Mouse (Mus musculus) stomach, postnatal 0 days (tissue): ENCODE measurements around the gene Oxsr1. TPM values are rescaled to one million over a fixed set of nuclear protein-coding genes. Genes with fewer than 3 reads are reported as not detected.
A peak's percentile ranks its signal among the peaks of the same experiment; 100 is the strongest.
"Not testable (repeated sequence)": the region's sequence is repeated elsewhere in the genome, so short reads cannot be mapped to it uniquely, and the experiment has no call there.

Experiments
- ATAC-seq: fragments of 200-750 bp; cut with Nextera tagmentation; 2 replicates; pipeline ENCODE4 v1.8.0; 2017; ENCODE audit not compliant: low FRiP score, low TSS enrichment
- DNase-seq: peaks from one replicate; pipeline ENCODE4 v3.0.0-alpha.2; 2016; ENCODE audit warnings: low spot score
- H3K27ac ChIP-seq: fragments of 300-500 bp; sonication (generic); replicated peaks from 2 replicates; pipeline ENCODE4 v1.5.1; 2014; ENCODE audit warnings: mild to moderate bottlenecking, control low read depth
- H3K27me3 ChIP-seq: fragments of 300-500 bp; sonication (generic); 2 replicates; pipeline ENCODE4 v1.6.1; 2014; ENCODE audit warnings: low read length; ENCODE audit not compliant: control insufficient read depth, insufficient read depth
- H3K36me3 ChIP-seq: fragments of 300-500 bp; sonication (generic); 2 replicates; pipeline ENCODE4 v1.6.1; 2014; ENCODE audit warnings: low read length, mixed read lengths; ENCODE audit not compliant: control insufficient read depth, insufficient read depth
- H3K4me1 ChIP-seq: fragments of 300-500 bp; sonication (generic); replicated peaks from 2 replicates; pipeline ENCODE4 v1.6.1; 2014; ENCODE audit warnings: antibody characterized with exemption; ENCODE audit not compliant: control insufficient read depth, insufficient read depth
- H3K4me2 ChIP-seq: fragments of 300-500 bp; sonication (generic); replicated peaks from 2 replicates; pipeline ENCODE4 v1.6.1; 2014; ENCODE audit warnings: low read depth, mild to moderate bottlenecking, control low read depth, moderate library complexity
- H3K4me3 ChIP-seq: fragments of 300-500 bp; sonication (generic); 2 replicates; pipeline ENCODE4 v1.5.1; 2014; ENCODE audit warnings: low read depth, low read length, control low read depth
- H3K9ac ChIP-seq: fragments of 300-500 bp; sonication (generic); 2 replicates; pipeline ENCODE4 v1.6.1; 2014; ENCODE audit warnings: mild to moderate bottlenecking, low read length, control low read depth, mixed read lengths
- H3K9me3 ChIP-seq: fragments of 300-500 bp; sonication (generic); 2 replicates; pipeline ENCODE4 v1.6.1; 2016; ENCODE audit warnings: low read length; ENCODE audit not compliant: control insufficient read depth
- CTCF ChIP-seq: IDR thresholded peaks from 2 replicates; pipeline ENCODE4 v1.5.1; 2016; ENCODE audit warnings: antibody characterized with exemption, low read depth, mild to moderate bottlenecking, moderate library complexity
- EP300 ChIP-seq: optimal IDR thresholded peaks from 2 replicates; pipeline ENCODE3; 2016; ENCODE audit warnings: antibody characterized with exemption
- WGBS: fragments of 180-500 bp; shearing (Covaris S2); extraction: QIAGEN DNeasy Blood & Tissue Kit; methylation state at CpG from one replicate; pipeline ENCODE4 v1.1.7; 2014; 5-methylcytosine and 5-hydroxymethylcytosine counted together
- polyA plus RNA-seq: library from polyadenylated mRNA; unstranded; fragments of >200 nt; fragmentation: Nextera tagmentation; extraction: Ambion mirVana; gene quantifications from 2 replicates; pipeline ENCODE4 v1.2.1, GENCODE M21; 2015

Oxsr1 gene
- polyA plus RNA-seq, 1 experiment from 2014 or later = 8.7 TPM

DNA sequence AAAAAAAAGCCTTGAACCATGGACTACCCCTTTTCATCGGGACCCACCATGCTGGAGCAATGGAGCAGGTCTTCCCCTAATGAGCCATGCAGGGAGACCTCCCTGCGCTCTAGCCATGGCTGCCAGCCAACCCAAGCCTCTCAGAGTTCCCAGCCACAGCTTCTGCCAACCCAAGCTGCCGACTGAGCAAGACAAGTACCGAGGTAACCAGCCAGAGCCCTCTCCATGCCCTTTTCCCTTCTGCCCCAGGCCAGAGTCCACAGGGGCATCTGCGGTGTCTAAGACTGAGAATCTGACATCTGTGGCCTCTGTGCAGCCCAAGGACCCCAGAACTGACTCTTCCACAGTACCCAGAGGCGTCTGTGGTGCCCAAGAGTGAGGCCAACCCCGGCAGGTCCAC lies 45.9 kb downstream of the Oxsr1 start:
- no peak for TF ChIP-seq EP300
- no peak for TF ChIP-seq CTCF
- no peaks in the 10 kb centered on the region for H3K36me3 ChIP-seq
- ATAC-seq = no peak; the same call in 1 of the 2 replicates
- no peaks in the 10 kb centered on the region for H3K4me1 ChIP-seq
- H3K4me3 ChIP-seq = no peak overlapping the region
- no peak overlapping the region for H3K4me2 ChIP-seq
- no peaks in the 10 kb centered on the region for H3K9me3 ChIP-seq
- no peak for DNase-seq
- H3K27ac ChIP-seq = no peak overlapping the region
- H3K9ac ChIP-seq = no peak overlapping the region
- H3K27me3 ChIP-seq = no peaks in the 10 kb centered on the region
- WGBS = 75% methylated on average over 7 of the region's 7 CpGs

DNA sequence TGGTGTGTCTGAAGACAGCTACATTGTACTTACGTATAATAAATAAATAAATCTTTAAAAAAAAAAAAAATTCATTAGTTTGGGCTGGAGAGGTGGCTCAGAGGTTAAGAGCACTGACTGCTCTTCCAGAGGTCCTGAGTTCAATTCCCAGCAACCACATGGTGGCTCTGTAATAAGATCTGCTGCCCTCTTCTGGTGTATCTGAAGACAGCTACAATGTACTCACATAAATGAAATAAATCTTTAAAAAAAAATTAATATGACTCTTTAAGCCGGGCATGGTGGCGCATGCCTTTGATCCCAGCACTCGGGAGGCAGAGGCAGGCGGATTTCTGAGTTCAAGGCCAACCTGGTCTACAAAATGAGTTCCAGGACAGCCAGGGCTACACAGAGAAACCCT lies 47.4 kb downstream of the Oxsr1 start:
- not testable (repeated sequence) for H3K9ac ChIP-seq, ATAC-seq, H3K9me3 ChIP-seq, H3K4me2 ChIP-seq, H3K4me1 ChIP-seq, H3K36me3 ChIP-seq, DNase-seq, H3K27ac ChIP-seq, H3K4me3 ChIP-seq, H3K27me3 ChIP-seq
- 86% methylated on average over 5 of the region's 5 CpGs for WGBS
- peak; percentile 40 for TF ChIP-seq CTCF

DNA sequence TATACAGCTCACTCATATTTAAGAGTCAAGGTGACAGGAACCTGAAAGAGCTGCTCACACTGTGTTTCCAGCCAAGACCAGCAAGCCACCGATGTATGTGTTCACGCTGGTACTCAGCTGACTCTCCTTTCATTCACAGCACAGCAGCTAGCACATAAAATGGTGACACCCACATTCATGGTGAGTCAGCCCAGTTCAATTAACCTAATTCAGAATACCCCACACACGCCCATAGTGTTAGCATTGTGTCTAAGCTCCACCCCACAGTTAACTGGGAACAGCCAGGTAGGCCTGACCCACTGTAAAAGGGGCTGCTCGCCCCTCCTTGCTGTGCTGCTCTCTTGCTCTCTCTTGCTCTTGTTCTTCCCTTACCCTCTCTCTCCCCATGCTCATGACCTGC lies 50.7 kb downstream of the Oxsr1 start:
- H3K27me3 ChIP-seq = no peaks in the 10 kb centered on the region
- no peak overlapping the region for H3K27ac ChIP-seq
- ATAC-seq (peak; percentile 93), DNase-seq (peak; percentile 34)
- H3K4me2 ChIP-seq = no peak overlapping the region
- H3K36me3 ChIP-seq = peaks cover 6% of the 10 kb centered on the region; the same call in 1 of the 2 replicates
- WGBS = 50% methylated on average over 4 of the region's 4 CpGs
- TF ChIP-seq EP300 (no peak), CTCF (no peak)
- H3K9me3 ChIP-seq = no peaks in the 10 kb centered on the region
- H3K9ac ChIP-seq = no peak overlapping the region
- H3K4me3 ChIP-seq = no peak overlapping the region
- no peaks in the 10 kb centered on the region for H3K4me1 ChIP-seq

GRCm38 (mm10) chr9:119268588-119269145 lies 53.6 kb downstream of the Oxsr1 start:
- Histone ChIP-seq H3K27ac (no peak overlapping the region), H3K4me2 (no peak overlapping the region), H3K4me1 (no peaks in the 10 kb centered on the region), H3K9me3 (no peaks in the 10 kb centered on the region), H3K27me3 (no peaks in the 10 kb centered on the region), H3K36me3 (peaks cover 6% of the 10 kb centered on the region; the same call in 1 of the 2 replicates), H3K4me3 (no peak overlapping the region), H3K9ac (no peak overlapping the region)
- TF ChIP-seq EP300 (no peak), CTCF (no peak)
- no peak for ATAC-seq
- 90% methylated on average over 11 of the region's 11 CpGs for WGBS
- DNase-seq = no peak

DNA sequence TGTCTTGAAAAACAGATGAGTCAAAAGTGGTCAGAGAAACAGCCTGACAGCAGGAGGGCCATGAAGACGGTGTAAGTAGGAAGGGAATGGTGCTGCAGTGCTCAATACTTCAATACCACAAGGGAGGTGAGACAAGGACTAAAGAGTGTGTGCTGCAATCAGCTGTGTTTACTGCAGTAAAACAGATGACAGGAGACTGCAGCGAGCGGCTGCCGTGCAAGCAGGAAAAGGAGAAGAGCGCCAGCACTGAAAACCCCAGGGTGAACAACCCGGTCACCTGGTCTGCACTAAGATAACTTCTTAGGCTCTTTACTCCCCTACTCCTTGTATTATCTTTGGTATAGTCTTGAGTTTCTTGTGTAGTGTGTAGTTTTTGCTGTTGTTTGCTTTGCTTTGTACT lies 54.1 kb downstream of the Oxsr1 start:
- H3K27me3 ChIP-seq = no peaks in the 10 kb centered on the region
- no peaks in the 10 kb centered on the region for H3K9me3 ChIP-seq
- H3K4me1 ChIP-seq = no peaks in the 10 kb centered on the region
- WGBS = 79% methylated on average over 6 of the region's 6 CpGs
- TF ChIP-seq CTCF (no peak), EP300 (no peak)
- no peak for DNase-seq
- no peak overlapping the region for H3K9ac ChIP-seq
- H3K4me3 ChIP-seq = no peak overlapping the region
- no peak overlapping the region for H3K4me2 ChIP-seq
- peaks cover 6% of the 10 kb centered on the region; the same call in 1 of the 2 replicates for H3K36me3 ChIP-seq
- no peak for ATAC-seq
- H3K27ac ChIP-seq = no peak overlapping the region

DNA sequence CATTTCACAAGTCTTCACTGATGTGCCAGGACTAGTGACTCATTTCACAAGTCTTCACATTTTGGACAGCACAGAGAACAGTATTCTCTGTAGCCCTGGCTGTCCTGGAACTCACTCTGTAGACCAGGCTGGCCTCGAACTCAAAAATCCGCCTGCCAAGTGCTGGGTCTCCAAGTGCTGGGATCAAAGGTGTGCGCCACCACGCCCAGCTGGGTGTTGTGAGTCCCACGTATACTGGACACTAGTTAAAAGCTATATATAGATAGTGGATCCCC lies 56.2 kb downstream of the Oxsr1 start:
- H3K4me3 ChIP-seq, H3K4me1 ChIP-seq, H3K9ac ChIP-seq, H3K27ac ChIP-seq, H3K27me3 ChIP-seq, H3K9me3 ChIP-seq, H3K4me2 ChIP-seq, DNase-seq, H3K36me3 ChIP-seq, ATAC-seq: not testable (repeated sequence)
- 94% methylated on average over 5 of the region's 5 CpGs for WGBS

- not testable (repeated sequence) for H3K4me2 ChIP-seq, DNase-seq, H3K4me3 ChIP-seq, H3K4me1 ChIP-seq, H3K9ac ChIP-seq, ATAC-seq, H3K9me3 ChIP-seq, H3K27me3 ChIP-seq, H3K36me3 ChIP-seq, H3K27ac ChIP-seq
- WGBS = 75% methylated on average over 1 of the region's 1 CpGs
These were observed 56.7 kb downstream of the Oxsr1 start for GRCm38 (mm10) chr9:119265373-119266120.
